Mouse (Mus musculus): ENCODE results near the gene March6.

- TF ChIP-seq CTCF (IDR thresholded peaks at IDR 0.05; ENCODE audit: low read depth) (no peak), EP300 (optimal IDR thresholded peaks at IDR 0.05) (no peak)
Measured at GRCm38 (mm10) chr15:31458081-31458480, 72.8 kb downstream of the March6 start.
